Mouse (Mus musculus) left cerebral cortex, adult 18-20 months (tissue): ENCODE results near the gene Rab20. TPM values are rescaled to one million over a fixed set of nuclear protein-coding genes. Genes with fewer than 3 reads are reported as not detected.

Experiments used
- DNase-seq, 2 experiments: peaks; one replicate each; pipeline ENCODE4 v3.0.0; 2021 to 2022; ENCODE audit warnings: low spot score in 2 of 2, mixed read lengths in 1 of 2
- total RNA-seq, 2 experiments: library from RNA; stranded (reverse); gene quantifications; 2 replicates each; pipeline ENCODE4 v1.2.3; 2021

Gene Rab20
- total RNA-seq, 2 experiments from 2014 or later = 0.40 to 0.44 TPM

DNA sequence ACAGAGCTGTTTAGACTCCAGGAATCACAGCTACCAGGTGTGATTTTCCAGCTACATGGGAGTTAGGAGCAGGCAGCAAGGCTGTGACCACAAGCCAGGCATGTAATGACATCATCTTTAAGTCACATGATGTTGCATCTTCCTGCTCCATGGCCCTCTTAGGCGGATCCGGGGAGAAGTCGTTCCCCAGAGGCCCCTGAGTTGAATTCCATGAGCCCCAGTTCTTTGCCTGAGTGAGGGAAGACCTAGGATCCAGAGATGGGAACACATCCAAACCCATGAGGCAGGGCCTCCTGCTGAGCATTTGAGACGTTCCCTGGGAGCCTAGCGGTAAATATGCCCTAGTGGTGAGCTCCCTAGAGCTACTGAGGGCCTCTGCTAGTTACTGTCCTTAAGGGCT, 66.1 kb downstream of the Rab20 start:
- no peak for DNase-seq

DNA sequence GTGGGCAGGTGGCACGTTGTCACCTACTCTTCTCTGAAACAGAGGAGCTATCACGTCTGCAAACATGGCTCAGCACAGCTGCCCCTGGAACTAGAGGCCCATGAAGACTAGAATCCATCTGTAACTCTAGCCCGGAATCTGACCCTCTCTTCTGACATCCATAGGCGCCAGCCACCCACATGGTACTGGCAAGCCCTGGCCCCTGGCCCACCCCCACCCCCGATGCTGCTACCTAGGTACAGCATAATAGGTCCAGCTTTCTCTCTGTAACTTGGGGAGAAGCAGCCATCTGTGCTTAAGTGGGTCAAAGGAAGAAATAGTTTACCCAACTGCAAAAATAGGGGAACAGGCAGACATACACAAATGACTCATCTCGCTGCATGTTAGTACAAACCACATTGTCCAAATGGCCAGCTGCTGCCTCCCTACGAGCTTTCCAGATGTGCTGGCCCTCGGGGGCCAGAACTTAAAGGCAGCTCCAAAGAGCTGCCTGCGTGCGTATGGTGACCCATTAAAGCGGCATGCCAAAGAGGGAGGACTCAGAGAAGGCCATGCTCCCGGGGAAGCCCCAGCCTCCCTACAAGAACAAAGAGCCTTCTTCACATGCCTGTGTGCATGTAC, 66.9 kb downstream of the Rab20 start:
- DNase-seq = no peak

DNA sequence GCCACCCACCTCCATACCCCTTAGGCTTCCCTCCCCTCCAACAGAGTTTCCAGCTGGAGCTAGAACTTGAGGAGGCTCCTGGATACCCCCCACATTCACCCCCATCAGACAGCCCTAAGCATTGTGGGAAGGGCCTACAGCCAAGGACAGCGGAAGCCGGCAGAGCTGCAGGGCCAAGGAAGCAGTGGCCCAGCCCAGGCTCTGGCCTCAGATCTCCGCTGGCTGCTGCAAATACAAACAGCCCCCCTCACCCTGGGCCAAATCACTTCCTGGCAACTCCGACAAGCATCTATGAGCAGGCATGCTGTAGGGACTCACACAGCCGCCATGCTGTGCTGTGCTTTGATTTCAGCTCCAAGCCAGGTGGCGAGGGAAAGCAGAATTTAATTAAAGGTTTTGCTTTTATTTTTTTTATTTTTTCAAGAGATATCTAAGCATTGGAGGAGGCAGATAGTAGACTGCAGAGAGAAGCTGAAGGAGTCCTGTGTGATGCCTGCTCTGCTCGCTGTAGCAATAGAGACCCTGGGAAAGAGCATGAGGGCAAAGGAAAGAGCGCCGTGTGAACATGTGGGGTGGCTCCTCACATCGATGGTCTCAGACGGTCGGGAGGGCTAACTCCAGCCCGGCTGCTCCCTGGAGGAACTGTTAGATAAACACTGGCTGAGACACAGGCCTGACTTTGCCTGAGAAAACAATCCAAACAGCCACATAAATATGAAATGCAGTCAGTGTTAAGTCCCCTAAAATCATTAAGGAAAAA, 72.6 kb downstream of the Rab20 start:
- peak in 1 of 2 experiments; percentile 29 for DNase-seq

DNA sequence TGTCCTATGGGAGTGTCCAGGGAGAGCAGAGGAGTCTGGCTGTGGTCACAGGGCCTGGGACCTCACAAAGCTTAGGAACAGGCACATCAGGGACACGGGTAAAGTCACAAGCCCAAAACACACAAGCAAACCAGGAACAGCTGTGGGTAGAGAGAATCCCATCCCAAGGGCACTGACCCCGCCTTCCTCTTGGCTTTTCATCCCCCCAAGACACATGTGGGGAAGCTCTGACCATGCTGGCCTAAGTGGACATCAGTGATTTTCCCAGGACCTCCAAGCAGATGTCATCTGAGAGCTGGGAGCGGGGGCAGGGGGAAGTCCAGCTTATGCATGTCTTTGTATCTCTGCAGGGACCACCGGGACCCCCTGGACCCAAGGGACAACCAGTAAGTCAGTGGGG, 73.9 kb downstream of the Rab20 start:
- DNase-seq = no peak

DNA sequence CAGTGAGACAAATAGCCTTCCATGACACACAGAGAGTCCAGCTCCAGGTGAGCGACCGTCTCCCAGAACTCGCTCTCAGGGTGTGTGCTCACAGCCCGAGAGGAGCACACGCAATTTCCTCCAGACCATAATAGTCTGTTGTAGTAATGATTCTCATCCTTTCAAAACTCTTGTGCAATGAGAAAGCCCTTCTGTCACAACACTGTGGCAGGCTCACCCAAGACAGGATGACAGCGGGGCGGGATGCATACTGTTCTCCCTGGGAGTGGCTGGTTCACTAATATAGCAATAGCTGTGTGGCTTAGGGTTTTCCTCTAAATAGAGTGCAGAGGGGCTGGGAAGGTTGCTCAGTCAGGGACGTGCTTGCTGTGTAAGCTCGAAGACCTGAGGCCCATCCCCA, 74.7 kb downstream of the Rab20 start:
- DNase-seq = no peak

Other genes with a start within 250 kb of the Rab20 start
- 10 to 100 TPM; 40.9 to 45.1 TPM for gene Col4a2, start 165.9 kb downstream of the Rab20 start, total RNA-seq
- 10 to 100 TPM; 39.0 to 47.4 TPM for gene Col4a1, start 165.9 kb downstream of the Rab20 start, total RNA-seq
- 10 to 100 TPM; 54.2 to 55.2 TPM for gene Naxd, start 18.8 kb upstream of the Rab20 start, total RNA-seq
- gene Cars2, start 72.1 kb upstream of the Rab20 start, total RNA-seq = 10 to 100 TPM; 19.9 to 21.5 TPM
- 10 to 100 TPM; 55.5 to 63.1 TPM for gene Ing1, start 76.9 kb upstream of the Rab20 start, total RNA-seq
- gene Ankrd10, start 157.0 kb upstream of the Rab20 start, total RNA-seq = 10 to 100 TPM; 50.1 to 52.4 TPM
- not detected for gene 1700016D06Rik, start 222.4 kb upstream of the Rab20 start, total RNA-seq
- 100 to 1,000 TPM; 116 to 119 TPM for gene Arhgef7, start 249.0 kb upstream of the Rab20 start, total RNA-seq